Mouse (Mus musculus) ES-E14 (cell line): ENCODE results near the gene Serpini1.

ENCODE experiments used
- CHD2 ChIP-seq: IDR thresholded peaks from 2 replicates; pipeline ENCODE4 v1.6.1; 2014; ENCODE audit warnings: mild to moderate bottlenecking, low read depth, low read length, inconsistent platforms
- HCFC1 ChIP-seq: IDR thresholded peaks from 2 replicates; pipeline ENCODE4 v1.6.1; 2012; ENCODE audit warnings: low read length, inconsistent platforms, borderline replicate concordance; ENCODE audit not compliant: insufficient read depth
- ZC3H11A ChIP-seq: IDR thresholded peaks from 2 replicates; pipeline ENCODE4 v1.6.1; 2012; ENCODE audit warnings: low read depth, mild to moderate bottlenecking, inconsistent platforms, low read length, borderline replicate concordance
- ZNF384 ChIP-seq: IDR thresholded peaks from 2 replicates; pipeline ENCODE4 v1.6.1; 2012; ENCODE audit warnings: low read depth, low read length, inconsistent platforms

GRCm38 (mm10) chr3:75670425-75670824 lies 113.1 kb downstream of the Serpini1 start:
- TF ChIP-seq ZNF384 = no peak
- no peak for TF ChIP-seq CHD2
- no peak for TF ChIP-seq HCFC1
- TF ChIP-seq ZC3H11A = no peak
